Mouse (Mus musculus): Measurements from ENCODE around the gene Tox2. TPM values are rescaled to one million over a fixed set of nuclear protein-coding genes. Genes with fewer than 3 reads are reported as not detected.

The Tox2 gene
- total RNA-seq, 1 experiment, result 0.36 TPM

- Histone ChIP-seq H3K9me3 (ENCODE audit: control insufficient read depth, insufficient read depth, low read depth, low read length) (no peaks in the 10 kb centered on the region), H3K4me1 (ENCODE audit: control insufficient read depth in 2 of 2, insufficient read depth in 2 of 2, low read length in 2 of 2, poor library complexity in 1 of 2) (no peaks in the 10 kb centered on the region), H3K9ac (ENCODE audit: insufficient read depth, low read depth, low read length, poor library complexity, severe bottlenecking) (no peak overlapping the region), H3K27ac (ENCODE audit: insufficient read depth, low read depth, low read length, poor library complexity, severe bottlenecking) (no peak overlapping the region), H3K4me3 (ENCODE audit: insufficient read depth in 1 of 2, low read depth in 1 of 2, low read length in 2 of 2, poor library complexity in 1 of 2, severe bottlenecking in 1 of 2) (no peak overlapping the region), H3K36me3 (ENCODE audit: control insufficient read depth, insufficient read depth, low read length, poor library complexity, severe bottlenecking) (no peaks in the 10 kb centered on the region)
- DNase-seq (ENCODE audit: low read depth, low spot score), result no peak
- in situ Hi-C loops (cut with MboI; ENCODE audit: low sequenced_read_pairs in 2 of 2, unreplicated experiment in 2 of 2), result no loop called here
- no peak for TF ChIP-seq ZNF384 (IDR thresholded peaks at IDR 0.05; ENCODE audit: low read depth, low read length)
- TF ChIP-seq ZC3H11A (IDR thresholded peaks at IDR 0.05; ENCODE audit: borderline replicate concordance, low read depth, low read length), result no peak
- no peak for TF ChIP-seq CHD2 (IDR thresholded peaks at IDR 0.05; ENCODE audit: low read depth, low read length)
- TF ChIP-seq MAFK (IDR thresholded peaks at IDR 0.05; ENCODE audit: insufficient read depth, low read depth, low read length), result no peak
- no peak for TF ChIP-seq HCFC1 (IDR thresholded peaks at IDR 0.05; ENCODE audit: borderline replicate concordance, insufficient read depth, low read length)
Measured at GRCm38 (mm10) chr2:163256765-163257164, 53.8 kb downstream of the Tox2 start.

GRCm38 (mm10) chr2:163261362-163262054 lies 58.6 kb downstream of the Tox2 start:
- H3K4me3 ChIP-seq (ENCODE audit: insufficient read depth in 1 of 2, low read depth in 1 of 2, low read length in 2 of 2, poor library complexity in 1 of 2, severe bottlenecking in 1 of 2), result no peak overlapping the region
- in situ Hi-C loops (cut with MboI; ENCODE audit: low sequenced_read_pairs in 2 of 2, unreplicated experiment in 2 of 2), result no loop called here
- no peaks in the 10 kb centered on the region for H3K9me3 ChIP-seq (ENCODE audit: control insufficient read depth, insufficient read depth, low read depth, low read length)
- no peak for DNase-seq (ENCODE audit: low read depth, low spot score)
- H3K36me3 ChIP-seq (ENCODE audit: control insufficient read depth, insufficient read depth, low read length, poor library complexity, severe bottlenecking), result no peaks in the 10 kb centered on the region
- TF ChIP-seq CHD2 (IDR thresholded peaks at IDR 0.05; ENCODE audit: low read depth, low read length) (no peak), ZC3H11A (IDR thresholded peaks at IDR 0.05; ENCODE audit: borderline replicate concordance, low read depth, low read length) (no peak), ZNF384 (IDR thresholded peaks at IDR 0.05; ENCODE audit: low read depth, low read length) (no peak), HCFC1 (IDR thresholded peaks at IDR 0.05; ENCODE audit: borderline replicate concordance, insufficient read depth, low read length) (no peak)
- H3K9ac ChIP-seq (ENCODE audit: insufficient read depth, low read depth, low read length, poor library complexity, severe bottlenecking), result no peak overlapping the region
- H3K27ac ChIP-seq (ENCODE audit: insufficient read depth, low read depth, low read length, poor library complexity, severe bottlenecking), result no peak overlapping the region
- H3K4me1 ChIP-seq (ENCODE audit: control insufficient read depth in 2 of 2, insufficient read depth in 2 of 2, low read length in 2 of 2, poor library complexity in 1 of 2), result no peaks in the 10 kb centered on the region

- no peaks in the 10 kb centered on the region for H3K36me3 ChIP-seq (ENCODE audit: control insufficient read depth, insufficient read depth, low read length, poor library complexity, severe bottlenecking)
- H3K4me3 ChIP-seq (ENCODE audit: insufficient read depth in 1 of 2, low read depth in 1 of 2, low read length in 2 of 2, poor library complexity in 1 of 2, severe bottlenecking in 1 of 2), result no peak overlapping the region
- no peaks in the 10 kb centered on the region for H3K9me3 ChIP-seq (ENCODE audit: control insufficient read depth, insufficient read depth, low read depth, low read length)
- no peaks in the 10 kb centered on the region for H3K4me1 ChIP-seq (ENCODE audit: control insufficient read depth in 2 of 2, insufficient read depth in 2 of 2, low read length in 2 of 2, poor library complexity in 1 of 2)
- no peak overlapping the region for H3K27ac ChIP-seq (ENCODE audit: insufficient read depth, low read depth, low read length, poor library complexity, severe bottlenecking)
- DNase-seq (ENCODE audit: low read depth, low spot score), result no peak
- in situ Hi-C loops (cut with MboI; ENCODE audit: low sequenced_read_pairs in 2 of 2, unreplicated experiment in 2 of 2), result no loop called here
- no peak overlapping the region for H3K9ac ChIP-seq (ENCODE audit: insufficient read depth, low read depth, low read length, poor library complexity, severe bottlenecking)
- TF ChIP-seq CHD2 (IDR thresholded peaks at IDR 0.05; ENCODE audit: low read depth, low read length) (no peak), HCFC1 (IDR thresholded peaks at IDR 0.05; ENCODE audit: borderline replicate concordance, insufficient read depth, low read length) (no peak), MAFK (IDR thresholded peaks at IDR 0.05; ENCODE audit: insufficient read depth, low read depth, low read length) (no peak), ZC3H11A (IDR thresholded peaks at IDR 0.05; ENCODE audit: borderline replicate concordance, low read depth, low read length) (no peak), ZNF384 (IDR thresholded peaks at IDR 0.05; ENCODE audit: low read depth, low read length) (no peak)
Measured at GRCm38 (mm10) chr2:163262055-163262420, 59.1 kb downstream of the Tox2 start.

GRCm38 (mm10) chr2:163267097-163267496 lies 64.2 kb downstream of the Tox2 start:
- H3K4me3 ChIP-seq (ENCODE audit: insufficient read depth in 1 of 2, low read depth in 1 of 2, low read length in 2 of 2, poor library complexity in 1 of 2, severe bottlenecking in 1 of 2), result no peak overlapping the region
- no peak overlapping the region for H3K9ac ChIP-seq (ENCODE audit: insufficient read depth, low read depth, low read length, poor library complexity, severe bottlenecking)
- no peak for DNase-seq (ENCODE audit: low read depth, low spot score)
- no peaks in the 10 kb centered on the region for H3K9me3 ChIP-seq (ENCODE audit: control insufficient read depth, insufficient read depth, low read depth, low read length)
- no peak for TF ChIP-seq MAFK (IDR thresholded peaks at IDR 0.05; ENCODE audit: insufficient read depth, low read depth, low read length)
- no peak for TF ChIP-seq ZNF384 (IDR thresholded peaks at IDR 0.05; ENCODE audit: low read depth, low read length)
- no peak for TF ChIP-seq ZC3H11A (IDR thresholded peaks at IDR 0.05; ENCODE audit: borderline replicate concordance, low read depth, low read length)
- TF ChIP-seq CHD2 (IDR thresholded peaks at IDR 0.05; ENCODE audit: low read depth, low read length), result no peak
- TF ChIP-seq HCFC1 (IDR thresholded peaks at IDR 0.05; ENCODE audit: borderline replicate concordance, insufficient read depth, low read length), result no peak
- H3K27ac ChIP-seq (ENCODE audit: insufficient read depth, low read depth, low read length, poor library complexity, severe bottlenecking), result no peak overlapping the region
- in situ Hi-C loops (cut with MboI; ENCODE audit: low sequenced_read_pairs in 2 of 2, unreplicated experiment in 2 of 2), result no loop called here
- no peaks in the 10 kb centered on the region for H3K4me1 ChIP-seq (ENCODE audit: control insufficient read depth in 2 of 2, insufficient read depth in 2 of 2, low read length in 2 of 2, poor library complexity in 1 of 2)
- H3K36me3 ChIP-seq (ENCODE audit: control insufficient read depth, insufficient read depth, low read length, poor library complexity, severe bottlenecking), result no peaks in the 10 kb centered on the region

All from ES-E14 (cell line).